Mouse (Mus musculus): ENCODE data around the gene Nhsl2.

- TF ChIP-seq POLR2A (IDR thresholded peaks at IDR 0.05; ENCODE audit: borderline replicate concordance, control insufficient read depth, low read depth, low read length), result no peak
- no peak for TF ChIP-seq CTCF (IDR thresholded peaks at IDR 0.05; ENCODE audit: control insufficient read depth, insufficient read depth, low read length)
Observed at GRCm38 (mm10) chrX:101863666-101864378, 14.6 kb downstream of the Nhsl2 start.

Data from bone marrow, adult 2 months (tissue).